Mouse (Mus musculus): ENCODE data around the gene Tmem242. TPM values are rescaled to one million over a fixed set of nuclear protein-coding genes. Genes with fewer than 3 reads are reported as not detected.

The Tmem242 gene
- polyA plus RNA-seq, 1 experiment = 52.3 TPM

DNA sequence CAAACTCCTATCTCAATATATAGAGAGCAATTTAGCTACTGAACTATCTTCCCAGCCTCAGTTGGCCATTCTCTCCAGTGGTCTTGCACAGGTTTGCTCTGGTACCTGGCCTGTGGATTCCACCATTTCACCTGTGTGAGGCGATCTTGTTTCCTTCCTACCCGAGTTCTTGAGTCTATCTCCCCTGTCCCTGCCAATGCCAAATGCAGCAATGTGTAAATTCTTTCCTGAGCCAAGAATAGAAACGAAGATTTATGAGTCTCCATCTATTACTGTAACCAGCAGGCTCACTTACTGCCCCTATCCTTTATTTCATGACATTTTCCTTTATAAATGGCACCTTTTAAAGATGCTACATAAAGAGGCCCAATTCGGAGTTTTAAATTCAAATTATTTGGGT, 69.0 kb downstream of the Tmem242 start:
- Histone ChIP-seq H3K4me3 (replicated peaks; ENCODE audit: insufficient read depth, low read depth, low read length) (no peak overlapping the region), H3K27me3 (ENCODE audit: control insufficient read depth, insufficient read depth, low read length) (no peaks in the 10 kb centered on the region), H3K4me1 (ENCODE audit: control insufficient read depth, insufficient read depth, low read length) (peaks cover 8% of the 10 kb centered on the region), H3K27ac (ENCODE audit: insufficient read depth, low read length) (no peak overlapping the region)
- TF ChIP-seq POLR2A (IDR thresholded peaks at IDR 0.05; ENCODE audit: borderline replicate concordance, insufficient read depth, low read length) (no peak), CTCF (IDR thresholded peaks at IDR 0.05; ENCODE audit: borderline replicate concordance, insufficient read depth, low read depth, low read length) (no peak)
- DNase-seq = no peak
- 75% methylated on average over 4 of the region's 4 CpGs for whole genome bisulfite sequencing

DNA sequence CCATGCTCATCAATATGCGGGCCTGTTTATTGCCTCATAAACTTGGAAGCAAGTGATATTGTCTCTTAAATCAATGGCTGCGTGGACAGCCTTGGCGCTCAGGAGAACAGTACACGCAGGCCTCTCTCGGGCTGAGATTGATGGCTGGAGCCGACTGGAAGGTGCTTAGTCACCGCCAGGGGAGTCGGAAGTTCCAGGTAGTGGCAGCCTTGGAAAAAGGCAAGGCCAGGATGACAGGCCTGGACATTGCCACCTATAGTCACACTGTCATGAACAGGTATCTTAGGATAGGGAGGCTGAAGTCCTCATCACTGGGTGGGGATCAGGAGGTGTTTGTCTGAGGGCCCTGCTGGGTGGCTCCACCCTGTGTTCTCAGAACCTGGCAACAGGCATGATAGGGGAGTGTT, 74.1 kb downstream of the Tmem242 start:
- 89% methylated on average over 8 of the region's 8 CpGs for WGBS
- H3K27me3 ChIP-seq (ENCODE audit: control insufficient read depth, insufficient read depth, low read length) = no peaks in the 10 kb centered on the region
- no peaks in the 10 kb centered on the region for H3K4me1 ChIP-seq (ENCODE audit: control insufficient read depth, insufficient read depth, low read length)
- no peak for DNase-seq
- H3K27ac ChIP-seq (ENCODE audit: insufficient read depth, low read length) = no peak overlapping the region
- TF ChIP-seq CTCF (IDR thresholded peaks at IDR 0.05; ENCODE audit: borderline replicate concordance, insufficient read depth, low read depth, low read length) (no peak), POLR2A (IDR thresholded peaks at IDR 0.05; ENCODE audit: borderline replicate concordance, insufficient read depth, low read length) (no peak)
- no peak overlapping the region for H3K4me3 ChIP-seq (replicated peaks; ENCODE audit: insufficient read depth, low read depth, low read length)

Other genes starting within 250 kb of the Tmem242 start
- 0.75 and 0.76 TPM in 2 replicates for gene Ldhal6b, start 21.5 kb downstream of the Tmem242 start, polyA plus RNA-seq (2012; rRNA removed)
- 24.8 and 26.0 TPM in 2 replicates for gene Zdhhc14, start 52.3 kb upstream of the Tmem242 start, polyA plus RNA-seq (2012; rRNA removed)

Measured in cerebellum, adult 2 months (tissue).